Mouse (Mus musculus) hindbrain, postnatal 0 days (tissue): ENCODE data around the gene Borcs6. TPM values are rescaled to one million over a fixed set of nuclear protein-coding genes. Genes with fewer than 3 reads are reported as not detected.

Source experiments
- ATAC-seq: fragments of 200-750 bp; cut with Nextera tagmentation; 2 replicates; pipeline ENCODE4 v1.8.0; 2017; ENCODE audit warnings: mild to moderate bottlenecking, moderate TSS enrichment, moderate library complexity
- DNase-seq: peaks from one replicate; pipeline ENCODE4 v3.0.0-alpha.2; 2015; ENCODE audit warnings: low spot score
- H3K27ac ChIP-seq: fragments of 300-500 bp; sonication (generic); 2 replicates; pipeline ENCODE4 v1.5.1; 2014; ENCODE audit warnings: mild to moderate bottlenecking
- H3K27me3 ChIP-seq: fragments of 300-500 bp; sonication (generic); 2 replicates; pipeline ENCODE4 v1.6.1; 2014; ENCODE audit warnings: low read length, mixed read lengths; ENCODE audit not compliant: insufficient read depth
- H3K36me3 ChIP-seq: fragments of 300-500 bp; sonication (generic); 2 replicates; pipeline ENCODE4 v1.6.1; 2014; ENCODE audit warnings: low read length, mixed read lengths; ENCODE audit not compliant: insufficient read depth
- H3K4me1 ChIP-seq: fragments of 300-500 bp; sonication (generic); 2 replicates; pipeline ENCODE4 v1.6.1; 2014; ENCODE audit warnings: antibody characterized with exemption, low read length, mixed read lengths; ENCODE audit not compliant: insufficient read depth
- H3K4me2 ChIP-seq: fragments of 300-500 bp; sonication (generic); 2 replicates; pipeline ENCODE4 v1.6.1; 2014; ENCODE audit warnings: low read depth, mild to moderate bottlenecking, low read length, moderate library complexity, mixed read lengths
- H3K4me3 ChIP-seq: fragments of 300-500 bp; sonication (generic); 2 replicates; pipeline ENCODE4 v1.5.1; 2014; ENCODE audit warnings: low read length
- H3K9ac ChIP-seq: fragments of 300-500 bp; sonication (generic); replicated peaks from 2 replicates; pipeline ENCODE4 v1.6.1; 2014; ENCODE audit warnings: mild to moderate bottlenecking, low read length, moderate library complexity, mixed read lengths
- H3K9me3 ChIP-seq: fragments of 300-500 bp; sonication (generic); 2 replicates; pipeline ENCODE4 v1.6.1; 2016; ENCODE audit warnings: low read length, mixed read lengths
- CTCF ChIP-seq: IDR thresholded peaks from 2 replicates; pipeline ENCODE4 v1.5.1; 2016; ENCODE audit warnings: antibody characterized with exemption, control low read depth, low read depth
- WGBS: fragments of 180-500 bp; shearing (Covaris S2); extraction: QIAGEN DNeasy Blood & Tissue Kit; methylation state at CpG from one replicate; pipeline ENCODE4 v1.1.7; 2014; 5-methylcytosine and 5-hydroxymethylcytosine counted together
- polyA plus RNA-seq: library from polyadenylated mRNA; unstranded; fragments of >200 nt; fragmentation: Nextera tagmentation; extraction: Ambion mirVana; gene quantifications from 2 replicates; pipeline ENCODE4 v1.2.1, GENCODE M21; 2015
- total RNA-seq: library from RNA; depleted of rRNA; stranded (reverse); fragments of >200 nt; gene quantifications from 2 replicates; pipeline ENCODE4 v1.2.3, GENCODE M21; 2014

The Borcs6 gene
- total and polyA plus RNA-seq, 2 experiments from 2014 or later = 21.9 to 25.4 TPM

DNA sequence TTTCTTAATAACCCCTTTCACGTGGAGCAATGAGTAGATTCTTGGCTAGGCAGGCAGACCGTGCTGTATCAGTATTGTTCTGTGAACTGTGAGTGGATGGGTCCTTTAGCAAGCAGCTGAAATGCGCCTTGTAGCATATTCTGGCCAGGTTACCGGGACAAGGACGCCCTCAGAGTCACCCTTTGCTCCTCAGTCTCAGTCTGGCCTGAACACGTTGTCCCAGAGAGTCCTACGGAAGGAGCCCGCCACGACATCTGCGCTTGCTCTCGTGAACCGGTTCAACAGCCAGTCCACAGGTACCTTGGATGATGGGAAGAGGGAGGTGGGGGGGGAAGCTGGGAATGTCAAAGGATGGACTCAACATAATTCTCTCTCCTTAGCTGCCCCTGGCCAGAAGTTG is 11.9 kb upstream of the Borcs6 start:
- WGBS = 83% methylated on average over 12 of the region's 12 CpGs
- Histone ChIP-seq H3K4me3 (no peak overlapping the region), H3K4me2 (0 out of 2 replicates have a peak overlapping the region, but pooled peaks have one; percentile 99), H3K36me3 (no peaks in the 10 kb centered on the region), H3K9ac (no peak overlapping the region), H3K27me3 (no peaks in the 10 kb centered on the region), H3K27ac (no peak overlapping the region), H3K4me1 (no peaks in the 10 kb centered on the region), H3K9me3 (no peaks in the 10 kb centered on the region)
- ATAC-seq (no peak), DNase-seq (no peak)
- TF ChIP-seq CTCF = no peak

DNA sequence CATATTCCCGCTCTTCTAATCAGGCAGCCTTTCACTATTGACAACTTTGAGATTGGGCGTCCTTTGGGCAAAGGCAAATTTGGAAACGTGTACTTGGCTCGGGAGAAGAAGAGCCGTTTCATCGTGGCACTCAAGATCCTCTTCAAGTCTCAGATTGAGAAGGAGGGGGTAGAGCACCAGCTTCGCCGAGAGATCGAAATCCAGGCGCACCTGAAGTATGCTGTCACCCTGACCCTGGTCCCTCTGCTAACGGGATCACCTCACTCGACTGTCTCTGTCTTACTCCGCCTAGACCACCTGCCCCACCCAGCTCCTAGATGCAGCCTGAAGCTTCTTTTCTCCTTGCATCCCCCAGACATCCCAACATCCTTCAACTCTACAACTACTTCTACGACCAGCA is 11.4 kb upstream of the Borcs6 start:
- 95% methylated on average over 14 of the region's 14 CpGs for WGBS
- Histone ChIP-seq H3K27ac (no peak overlapping the region), H3K9me3 (no peaks in the 10 kb centered on the region), H3K4me3 (no peak overlapping the region), H3K27me3 (no peaks in the 10 kb centered on the region), H3K36me3 (no peaks in the 10 kb centered on the region), H3K4me1 (no peaks in the 10 kb centered on the region), H3K4me2 (no peak overlapping the region), H3K9ac (no peak overlapping the region)
- no peak for DNase-seq
- TF ChIP-seq CTCF = no peak
- no peak for ATAC-seq

DNA sequence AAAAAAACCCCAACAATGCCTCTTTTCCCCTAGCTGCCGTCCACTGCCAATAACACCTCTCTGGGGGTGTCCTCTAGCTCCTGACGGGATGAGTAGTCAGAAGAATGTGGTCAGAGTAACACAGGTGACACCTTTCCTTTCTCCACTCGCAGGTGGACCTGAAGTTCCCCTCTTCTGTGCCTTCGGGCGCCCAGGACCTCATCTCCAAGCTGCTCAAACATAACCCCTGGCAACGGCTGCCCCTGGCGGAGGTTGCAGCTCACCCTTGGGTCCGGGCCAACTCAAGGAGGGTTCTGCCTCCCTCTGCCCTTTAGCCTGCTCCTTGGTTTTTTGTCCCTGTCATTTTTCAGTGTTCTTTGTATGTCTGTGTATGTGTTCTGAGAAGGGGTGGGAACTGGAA is 8.8 kb upstream of the Borcs6 start:
- TF ChIP-seq CTCF = no peak
- no peak overlapping the region for H3K4me3 ChIP-seq
- H3K27ac ChIP-seq = no peak overlapping the region
- 80% methylated on average over 8 of the region's 8 CpGs for WGBS
- no peak overlapping the region for H3K4me2 ChIP-seq
- H3K4me1 ChIP-seq = no peaks in the 10 kb centered on the region
- no peaks in the 10 kb centered on the region for H3K9me3 ChIP-seq
- no peaks in the 10 kb centered on the region for H3K27me3 ChIP-seq
- ATAC-seq (no peak), DNase-seq (no peak)
- H3K9ac ChIP-seq = no peak overlapping the region
- no peaks in the 10 kb centered on the region for H3K36me3 ChIP-seq

DNA sequence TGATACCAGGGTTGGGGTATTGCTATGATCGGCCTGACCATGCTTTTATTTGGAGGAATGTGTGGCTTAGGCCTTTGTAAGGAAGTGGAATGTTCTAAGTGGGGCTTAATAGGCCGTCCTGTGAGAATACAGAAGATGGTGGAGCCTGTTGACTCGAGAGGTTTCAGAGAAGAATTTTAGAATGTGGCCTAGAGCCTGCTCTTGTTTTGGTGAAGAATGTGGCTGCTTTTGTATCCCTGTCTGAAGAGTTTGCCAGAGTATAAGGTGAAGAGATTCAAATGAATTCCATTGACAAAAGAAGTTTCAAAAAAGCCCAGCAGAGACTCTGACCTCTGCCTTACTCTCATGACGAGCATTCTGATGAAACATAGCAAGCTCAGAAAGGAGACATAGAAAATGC is 7.7 kb upstream of the Borcs6 start:
- no peak overlapping the region for H3K4me3 ChIP-seq
- ATAC-seq (no peak), DNase-seq (no peak)
- H3K4me1 ChIP-seq = no peaks in the 10 kb centered on the region
- WGBS = 58% methylated on average over 4 of the region's 4 CpGs
- no peaks in the 10 kb centered on the region for H3K36me3 ChIP-seq
- H3K27me3 ChIP-seq = no peaks in the 10 kb centered on the region
- no peak overlapping the region for H3K9ac ChIP-seq
- no peaks in the 10 kb centered on the region for H3K9me3 ChIP-seq
- H3K27ac ChIP-seq = no peak overlapping the region
- no peak for TF ChIP-seq CTCF
- no peak overlapping the region for H3K4me2 ChIP-seq

DNA sequence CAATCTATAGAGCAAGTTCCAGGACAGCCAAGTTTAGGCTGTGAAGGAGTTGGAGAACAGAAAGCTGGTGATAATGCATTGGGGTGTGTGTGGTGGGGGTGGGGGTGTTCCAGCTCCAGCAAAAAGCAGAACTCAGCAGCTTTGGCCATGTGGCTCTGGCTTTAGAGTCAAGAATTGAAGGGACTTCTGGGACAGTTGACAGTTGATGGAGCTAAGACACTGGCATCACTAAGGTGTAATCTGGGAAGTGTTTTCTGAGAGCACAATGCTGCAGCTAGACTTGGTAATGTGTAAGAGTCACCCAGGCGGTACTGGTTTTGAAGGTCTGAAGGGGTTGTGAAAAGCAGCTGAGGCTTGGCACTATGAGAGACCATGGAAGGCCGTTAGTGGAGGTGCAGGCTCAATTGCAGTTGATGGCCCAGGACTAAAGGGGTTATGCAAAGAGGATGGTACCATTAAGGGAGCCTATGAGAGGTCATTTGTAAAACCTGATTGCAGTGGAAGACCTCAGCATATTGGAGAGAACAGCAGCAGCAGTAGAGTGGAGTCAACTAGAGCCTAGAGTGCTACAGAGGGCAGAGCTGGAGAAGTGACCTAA is 6.6 kb upstream of the Borcs6 start:
- no peak for TF ChIP-seq CTCF
- Histone ChIP-seq H3K27ac (no peak overlapping the region), H3K4me3 (no peak overlapping the region), H3K4me1 (no peaks in the 10 kb centered on the region), H3K9ac (no peak overlapping the region), H3K9me3 (no peaks in the 10 kb centered on the region), H3K36me3 (no peaks in the 10 kb centered on the region), H3K27me3 (no peaks in the 10 kb centered on the region), H3K4me2 (no peak overlapping the region)
- no peak for ATAC-seq
- no peak for DNase-seq
- 90% methylated on average over 2 of the region's 2 CpGs for WGBS

DNA sequence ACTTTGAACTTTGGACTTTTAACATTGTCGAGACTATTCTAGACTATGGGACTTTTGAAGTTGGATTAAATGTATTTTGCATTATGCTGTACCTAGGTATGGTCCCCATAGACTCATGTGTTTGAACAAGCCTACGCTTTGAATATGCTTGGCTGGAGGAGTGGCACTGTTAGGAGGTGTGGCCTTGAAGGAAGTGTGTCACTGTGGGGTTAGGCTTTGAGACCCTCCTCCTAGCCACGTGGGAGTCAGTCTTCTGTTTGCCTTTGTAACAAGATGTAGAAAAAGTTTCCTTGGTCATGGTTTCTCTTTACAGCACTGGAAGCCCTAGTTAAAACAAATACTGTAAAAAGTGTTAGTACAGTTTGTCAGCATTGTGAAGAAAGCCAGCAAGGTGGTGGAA is 5.7 kb upstream of the Borcs6 start:
- H3K9ac ChIP-seq = no peak overlapping the region
- no peaks in the 10 kb centered on the region for H3K9me3 ChIP-seq
- H3K4me3 ChIP-seq = no peak overlapping the region
- no peaks in the 10 kb centered on the region for H3K36me3 ChIP-seq
- no peak for DNase-seq
- 73% methylated on average over 3 of the region's 3 CpGs for WGBS
- ATAC-seq = no peak
- no peaks in the 10 kb centered on the region for H3K27me3 ChIP-seq
- no peak overlapping the region for H3K4me2 ChIP-seq
- TF ChIP-seq CTCF = no peak
- no peaks in the 10 kb centered on the region for H3K4me1 ChIP-seq
- H3K27ac ChIP-seq = no peak overlapping the region

DNA sequence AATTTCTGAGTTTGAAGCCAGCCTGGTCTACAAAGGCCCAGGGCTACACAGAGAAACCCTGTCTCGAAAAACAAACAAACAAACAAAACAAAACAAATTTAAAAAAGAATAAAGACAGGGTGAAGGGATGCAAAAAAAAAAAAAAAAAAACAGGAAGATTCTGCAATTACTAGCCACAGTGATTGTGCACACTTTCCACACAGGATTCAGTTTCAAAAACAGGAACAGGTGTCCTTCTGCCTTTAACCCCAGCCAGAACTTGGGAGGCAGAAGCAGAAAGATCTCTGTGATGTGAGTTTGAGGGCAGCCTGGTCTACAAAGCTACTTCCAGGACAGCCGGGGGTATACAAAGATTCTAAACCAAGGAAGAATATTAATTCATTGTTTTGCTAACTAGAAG is 1.3 kb upstream of the Borcs6 start:
- 70% methylated on average over 2 of the region's 2 CpGs for WGBS
- TF ChIP-seq CTCF = no peak
- peak overlapping the region; percentile 53 for H3K4me3 ChIP-seq
- DNase-seq (no peak), ATAC-seq (no peak)
- H3K9ac ChIP-seq = peak overlapping the region; percentile 54
- peaks cover 13% of the 10 kb centered on the region for H3K4me1 ChIP-seq
- H3K4me2 ChIP-seq = peak overlapping the region; percentile 70
- H3K27me3 ChIP-seq = no peaks in the 10 kb centered on the region
- H3K36me3 ChIP-seq = no peaks in the 10 kb centered on the region
- peak overlapping the region; percentile 89; the same call in 1 of the 2 replicates for H3K27ac ChIP-seq
- H3K9me3 ChIP-seq = no peaks in the 10 kb centered on the region
